22 mouse cellular contexts compared by ENCODE assay signal in genomic region chr11:20988871-20989270, GRCm38 (mm10).
DNase-seq lines count a peak whose midpoint lies in the region; ATAC-seq and TF ChIP-seq lines count a peak whose summit lies in the region.
"Had no signal": no experiment of that assay in that cellular context is flagged by ENCODE, and none has a peak within 500 bp of the region (broad histone marks: within the 10 kb centered on the region; RNA-seq: fewer than 3 reads in every experiment).

No protein-coding gene starts in this region.

- H3K4me3 ChIP-seq in forebrain, postnatal 0 days (ENCODE audit: low read depth, low read length) = no peak overlapping the region
- no peak overlapping the region for H3K4me3 ChIP-seq in forebrain, embryonic 13.5 days
- no peak overlapping the region for H3K4me3 ChIP-seq in limb, embryonic 11.5 days (ENCODE audit: low read depth, low read length)
- H3K4me3 ChIP-seq in limb, embryonic 10.5 days = no peak overlapping the region
- H3K4me3 ChIP-seq in midbrain, embryonic 15.5 days = no peak overlapping the region
- no peak overlapping the region for H3K4me3 ChIP-seq in midbrain, embryonic 11.5 days (ENCODE audit: low read depth, low read length)
- H3K4me3 ChIP-seq: embryonic facial prominence, embryonic 13.5 days; forebrain, embryonic 12.5 days; heart, embryonic 10.5 days; hindbrain, embryonic 13.5 days had no signal

- H3K4me2 ChIP-seq in forebrain, postnatal 0 days (ENCODE audit: low read depth) = no peak overlapping the region
- no peak overlapping the region for H3K4me2 ChIP-seq in forebrain, embryonic 13.5 days
- H3K4me2 ChIP-seq in limb, embryonic 11.5 days (ENCODE audit: low read depth, severe bottlenecking) = no peak overlapping the region
- no peak overlapping the region for H3K4me2 ChIP-seq in midbrain, embryonic 15.5 days
- H3K4me2 ChIP-seq in midbrain, embryonic 11.5 days = no peak overlapping the region
- H3K4me2 ChIP-seq: embryonic facial prominence, embryonic 13.5 days; forebrain, embryonic 12.5 days had no signal

- no peak overlapping the region for H3K9ac ChIP-seq in forebrain, postnatal 0 days
- no peak overlapping the region for H3K9ac ChIP-seq in forebrain, embryonic 13.5 days
- H3K9ac ChIP-seq in limb, embryonic 11.5 days (ENCODE audit: low read length) = no peak overlapping the region
- H3K9ac ChIP-seq in midbrain, embryonic 15.5 days = no peak overlapping the region
- H3K9ac ChIP-seq in midbrain, embryonic 11.5 days (ENCODE audit: low read length) = no peak overlapping the region
- H3K9ac ChIP-seq: embryonic facial prominence, embryonic 13.5 days; forebrain, embryonic 12.5 days; hindbrain, embryonic 13.5 days had no signal

- H3K9me3 ChIP-seq in forebrain, postnatal 0 days (ENCODE audit: low read length) = no peaks in the 10 kb centered on the region
- H3K9me3 ChIP-seq in forebrain, embryonic 13.5 days (replicated peaks) = no peaks in the 10 kb centered on the region
- no peaks in the 10 kb centered on the region for H3K9me3 ChIP-seq in limb, embryonic 11.5 days (ENCODE audit: control insufficient read depth, low read length)
- H3K9me3 ChIP-seq in limb, embryonic 10.5 days (replicated peaks) = no peaks in the 10 kb centered on the region
- no peaks in the 10 kb centered on the region for H3K9me3 ChIP-seq in midbrain, embryonic 15.5 days
- no peaks in the 10 kb centered on the region for H3K9me3 ChIP-seq in midbrain, embryonic 11.5 days (ENCODE audit: control insufficient read depth, low read length)
- H3K9me3 ChIP-seq: embryonic facial prominence, embryonic 13.5 days; forebrain, embryonic 12.5 days; heart, embryonic 10.5 days; hindbrain, embryonic 13.5 days had no signal

- H3K4me1 ChIP-seq in forebrain, postnatal 0 days (ENCODE audit: insufficient read depth) = peaks cover 12% of the 10 kb centered on the region
- peaks cover 21% of the 10 kb centered on the region for H3K4me1 ChIP-seq in forebrain, embryonic 13.5 days
- H3K4me1 ChIP-seq in limb, embryonic 11.5 days (ENCODE audit: control insufficient read depth, insufficient read depth, low read length) = no peaks in the 10 kb centered on the region
- 0 out of 2 replicates have a peak, but pooled peaks cover 4% of the 10 kb centered on the region for H3K4me1 ChIP-seq in limb, embryonic 10.5 days
- peaks cover 37% of the 10 kb centered on the region for H3K4me1 ChIP-seq in midbrain, embryonic 15.5 days
- peaks cover 6% of the 10 kb centered on the region; the same call in 1 of the 2 replicates for H3K4me1 ChIP-seq in midbrain, embryonic 11.5 days (ENCODE audit: control insufficient read depth, insufficient read depth, low read length)

- H3K36me3 ChIP-seq in forebrain, postnatal 0 days (ENCODE audit: insufficient read depth) = no peaks in the 10 kb centered on the region
- no peaks in the 10 kb centered on the region for H3K36me3 ChIP-seq in forebrain, embryonic 13.5 days (ENCODE audit: poor library complexity, severe bottlenecking)
- no peaks in the 10 kb centered on the region for H3K36me3 ChIP-seq in limb, embryonic 11.5 days (ENCODE audit: control insufficient read depth, insufficient read depth, low read length)
- no peaks in the 10 kb centered on the region for H3K36me3 ChIP-seq in limb, embryonic 10.5 days
- no peaks in the 10 kb centered on the region for H3K36me3 ChIP-seq in midbrain, embryonic 15.5 days (replicated peaks)
- H3K36me3 ChIP-seq in midbrain, embryonic 11.5 days (ENCODE audit: control insufficient read depth, insufficient read depth, low read length) = no peaks in the 10 kb centered on the region
- H3K36me3 ChIP-seq: embryonic facial prominence, embryonic 13.5 days; forebrain, embryonic 12.5 days; heart, embryonic 10.5 days; hindbrain, embryonic 13.5 days had no signal

- ATAC-seq in forebrain, postnatal 0 days = no peak
- ATAC-seq in forebrain, embryonic 13.5 days = no peak
- ATAC-seq in limb, embryonic 11.5 days (ENCODE audit: insufficient number of reproducible peaks, low FRiP score, low TSS enrichment, low read depth) = no peak
- ATAC-seq in midbrain, embryonic 15.5 days (replicated peaks) = no peak
- no peak for ATAC-seq in midbrain, embryonic 11.5 days (ENCODE audit: low FRiP score)
- peak; percentile 14 for ATAC-seq in CD4-positive, CD25-positive, alpha-beta regulatory T cell, adult 4 months
- ATAC-seq: activated CD4-positive, CD25-positive, alpha-beta regulatory T cell, adult 4 months; Patski had no signal

- TF ChIP-seq CTCF in forebrain, postnatal 0 days (IDR thresholded peaks at IDR 0.05; ENCODE audit: low read depth) = no peak

- DNase-seq in forebrain, postnatal 0 days = no peak
- peak; percentile 0 for DNase-seq in limb, embryonic 11.5 days (ENCODE audit: low spot score)
- no peak for DNase-seq in limb, embryonic 10.5 days (ENCODE audit: low spot score)
- DNase-seq in midbrain, embryonic 11.5 days (ENCODE audit: low spot score, missing footprints) = no peak
- no peak for DNase-seq in ovary, adult 18-20 months (ENCODE audit: low spot score)
- DNase-seq: adrenal gland, postnatal 14 days; cerebellum, adult 18-20 months; cerebellum, adult 9-11 months; cerebellum, postnatal 36 days; gastrocnemius, postnatal 10 days; heart, postnatal 10 days; heart, postnatal 4 days had no signal

- H3K27me3 ChIP-seq in forebrain, postnatal 0 days (ENCODE audit: insufficient read depth, low read length) = no peaks in the 10 kb centered on the region
- H3K27me3 ChIP-seq in forebrain, embryonic 13.5 days = no peaks in the 10 kb centered on the region
- no peaks in the 10 kb centered on the region for H3K27me3 ChIP-seq in limb, embryonic 11.5 days (ENCODE audit: control insufficient read depth, insufficient read depth, low read length)
- no peaks in the 10 kb centered on the region for H3K27me3 ChIP-seq in limb, embryonic 10.5 days (ENCODE audit: low read depth, poor library complexity, severe bottlenecking)
- no peaks in the 10 kb centered on the region for H3K27me3 ChIP-seq in midbrain, embryonic 15.5 days (replicated peaks)
- H3K27me3 ChIP-seq in midbrain, embryonic 11.5 days (ENCODE audit: control insufficient read depth, insufficient read depth, low read length) = no peaks in the 10 kb centered on the region
- H3K27me3 ChIP-seq: CH12.LX; embryonic facial prominence, embryonic 13.5 days; forebrain, embryonic 12.5 days; hindbrain, embryonic 13.5 days; Patski had no signal

- 93% methylated on average over 3 of the region's 3 CpGs for WGBS in forebrain, postnatal 0 days
- WGBS in forebrain, embryonic 13.5 days = 94% methylated on average over 3 of the region's 3 CpGs
- WGBS in limb, embryonic 11.5 days = 93% methylated on average over 3 of the region's 3 CpGs
- 94% methylated on average over 3 of the region's 3 CpGs for WGBS in limb, embryonic 10.5 days
- 91% methylated on average over 3 of the region's 3 CpGs for WGBS in midbrain, embryonic 15.5 days
- whole genome bisulfite sequencing in midbrain, embryonic 11.5 days = 88% methylated on average over 3 of the region's 3 CpGs

- 0 out of 2 replicates have a peak overlapping the region, but pooled peaks have one; percentile 88 for H3K27ac ChIP-seq in forebrain, postnatal 0 days (ENCODE audit: low read depth, low read length)
- no peak overlapping the region for H3K27ac ChIP-seq in forebrain, embryonic 13.5 days
- no peak overlapping the region for H3K27ac ChIP-seq in limb, embryonic 11.5 days (replicated peaks; ENCODE audit: low read depth, low read length)
- H3K27ac ChIP-seq in limb, embryonic 10.5 days = no peak overlapping the region
- peak overlapping the region; percentile 85; the same call in 1 of the 2 replicates for H3K27ac ChIP-seq in midbrain, embryonic 15.5 days
- no peak overlapping the region for H3K27ac ChIP-seq in midbrain, embryonic 11.5 days (ENCODE audit: low read depth, low read length)
- H3K27ac ChIP-seq: embryonic facial prominence, embryonic 13.5 days; heart, embryonic 10.5 days had no signal

Comparison
In these comparisons a context has a peak if more than half of its experiments do, and no peak if none do; other contexts are left out.
1. H3K27ac ChIP-seq: peak in forebrain, postnatal 0 days (single experiment) and midbrain, embryonic 15.5 days (single experiment); none in forebrain, embryonic 13.5 days (single experiment), limb, embryonic 11.5 days (single experiment), limb, embryonic 10.5 days (single experiment) and midbrain, embryonic 11.5 days (single experiment).